Mouse (Mus musculus) midbrain, embryonic 14.5 days (tissue): ENCODE data around the gene Kpna6. TPM values are rescaled to one million over a fixed set of nuclear protein-coding genes. Genes with fewer than 3 reads are reported as not detected.

Experiments
- ATAC-seq: fragments of 200-750 bp; cut with Nextera tagmentation; 2 replicates; pipeline ENCODE4 v1.8.0; 2017; ENCODE audit warnings: moderate number of reproducible peaks, moderate library complexity; ENCODE audit not compliant: low FRiP score, low TSS enrichment
- DNase-seq: peaks from one replicate; pipeline ENCODE4 v3.0.0-alpha.2; 2015
- H3K27ac ChIP-seq: fragments of 300-500 bp; sonication (generic); replicated peaks from 2 replicates; pipeline ENCODE4 v1.5.1; 2014; ENCODE audit warnings: mild to moderate bottlenecking, low read depth, low read length, moderate library complexity
- H3K27me3 ChIP-seq: fragments of 300-500 bp; sonication (generic); 2 replicates; pipeline ENCODE4 v1.6.1; 2014; ENCODE audit warnings: low read length, control low read depth, mixed read lengths; ENCODE audit not compliant: control insufficient read depth, insufficient read depth
- H3K36me3 ChIP-seq: fragments of 300-500 bp; sonication (generic); 2 replicates; pipeline ENCODE4 v1.6.1; 2014; ENCODE audit warnings: low read length, control low read depth; ENCODE audit not compliant: control insufficient read depth, insufficient read depth
- H3K4me1 ChIP-seq: fragments of 300-500 bp; sonication (generic); 2 replicates; pipeline ENCODE4 v1.6.1; 2014; ENCODE audit warnings: mild to moderate bottlenecking, antibody characterized with exemption, low read length, control low read depth; ENCODE audit not compliant: control insufficient read depth, insufficient read depth
- H3K4me2 ChIP-seq: fragments of 300-500 bp; sonication (generic); 2 replicates; pipeline ENCODE4 v1.6.1; 2014; ENCODE audit warnings: mild to moderate bottlenecking, low read length, moderate library complexity
- H3K4me3 ChIP-seq: fragments of 300-500 bp; sonication (generic); replicated peaks from 2 replicates; pipeline ENCODE4 v1.5.1; 2014; ENCODE audit warnings: low read depth, low read length
- H3K9ac ChIP-seq: fragments of 300-500 bp; sonication (generic); replicated peaks from 2 replicates; pipeline ENCODE4 v1.6.1; 2014; ENCODE audit warnings: mild to moderate bottlenecking, low read length, moderate library complexity
- H3K9me3 ChIP-seq: fragments of 300-500 bp; sonication (generic); 2 replicates; pipeline ENCODE4 v1.6.1; 2016; ENCODE audit warnings: low read length, control low read depth, mixed read lengths; ENCODE audit not compliant: control insufficient read depth
- WGBS: fragments of 180-500 bp; shearing (Covaris S2); extraction: QIAGEN DNeasy Blood & Tissue Kit; methylation state at CpG from one replicate; pipeline ENCODE4 v1.1.7; 2014; 5-methylcytosine and 5-hydroxymethylcytosine counted together
- microRNA-seq: library from miRNA; unstranded; fragments of <30 nt; microRNA quantifications from one replicate; pipeline ENCODE4, GENCODE M21; 2016
- polyA plus RNA-seq: library from polyadenylated mRNA; unstranded; fragments of >200 nt; fragmentation: Nextera tagmentation; extraction: Ambion mirVana; gene quantifications from 2 replicates; pipeline ENCODE4 v1.2.1, GENCODE M21; 2014

Kpna6 gene
- polyA plus RNA-seq, 1 experiment from 2014 or later, result 17.1 TPM

DNA sequence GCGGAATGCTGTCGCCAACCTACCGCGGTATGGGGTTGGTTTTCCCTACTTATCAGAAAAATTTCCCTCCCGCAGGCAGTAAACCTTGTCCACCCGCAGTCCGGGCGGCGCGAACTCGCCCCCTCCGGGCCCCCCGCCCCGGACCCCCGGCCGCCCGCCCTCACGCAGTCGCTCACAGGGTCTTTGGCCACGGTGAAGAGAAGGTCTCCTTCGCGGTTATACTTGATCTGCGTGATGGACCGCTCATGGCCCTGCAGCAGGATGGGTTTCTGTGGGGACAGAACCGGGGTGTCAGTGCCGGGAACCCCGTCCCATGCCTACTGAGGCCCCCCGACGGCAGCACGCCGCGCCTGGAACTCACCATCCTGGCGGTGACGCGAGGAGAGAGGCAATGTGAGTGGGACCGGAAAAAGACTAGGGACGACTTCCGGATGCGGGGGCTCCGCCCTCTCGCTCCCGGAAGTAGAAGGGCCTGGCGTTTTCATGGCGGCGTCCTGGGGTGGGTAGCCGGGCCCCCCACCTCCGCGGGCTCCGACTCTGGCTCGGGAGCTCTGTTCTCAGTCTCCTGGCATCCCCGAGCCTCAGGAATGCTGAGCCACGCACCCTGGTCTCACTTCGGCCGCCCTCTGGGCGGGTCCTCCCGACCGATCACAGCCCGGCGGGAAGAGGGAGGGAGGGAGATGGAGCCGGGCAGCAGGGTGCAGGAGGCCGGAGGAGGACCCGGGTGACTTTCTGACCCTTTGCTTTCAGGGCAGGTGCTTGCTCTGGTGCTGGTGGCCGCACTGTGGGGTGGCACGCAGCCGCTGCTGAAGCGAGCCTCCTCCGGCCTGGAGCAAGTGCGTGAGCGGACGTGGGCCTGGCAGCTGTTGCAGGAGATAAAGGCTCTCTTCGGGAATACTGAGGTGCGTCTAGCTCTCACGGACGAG lies 72.1 kb downstream of the Kpna6 start, which contains the start of the genes Eif3i and Tmem234:
Eif3i (minus strand) TSS at position 416 of the 926 bp plus-strand sequence.
Tmem234 (plus strand) TSS at position 436 of the 926 bp plus-strand sequence.
- Histone ChIP-seq H3K4me2 (peak within 1 kb of the TSS; percentile 88), H3K36me3 (peaks cover 50% of the 10 kb centered on the region), H3K9me3 (no peaks in the 10 kb centered on the region), H3K9ac (peak within 1 kb of the TSS; percentile 91), H3K27me3 (no peaks in the 10 kb centered on the region), H3K4me3 (peak within 1 kb of the TSS; percentile 98), H3K4me1 (peaks cover 15% of the 10 kb centered on the region), H3K27ac (peak within 1 kb of the TSS; percentile 79)
- under 1% methylated on average over 73 of the region's 74 CpGs for WGBS
- ATAC-seq (peak; percentile 84), DNase-seq (peak; percentile 91)

Small RNA genes within 50 kb of the gene (microRNA-seq; reads per million reads assigned to microRNA genes)
- gene Mir7016, result 1.6 reads per million, percentile 6 among the genes with 10 or more reads in this experiment

Other genes starting within 250 kb of the Kpna6 start
- 15.9 and 17.6 TPM in 2 replicates for gene Zbtb8b, start 231.9 kb downstream of the Kpna6 start, polyA plus RNA-seq
- 31.4 and 35.7 TPM in 2 replicates for gene Bsdc1, start 211.2 kb downstream of the Kpna6 start, polyA plus RNA-seq
- 0.38 and 0.74 TPM in 2 replicates for gene Tssk3, start 181.7 kb downstream of the Kpna6 start, polyA plus RNA-seq
- 0.69 TPM in 1 of 2 replicates, not detected in the other for gene Fam229a, start 181.6 kb downstream of the Kpna6 start, polyA plus RNA-seq
- gene Marcksl1, start 159.2 kb downstream of the Kpna6 start, polyA plus RNA-seq, result 1,591 and 1,713 TPM in 2 replicates
- 73.6 and 101 TPM in 2 replicates for gene Hdac1, start 130.1 kb downstream of the Kpna6 start, polyA plus RNA-seq
- 9.0 and 13.6 TPM in 2 replicates for gene Lck, start 99.1 kb downstream of the Kpna6 start, polyA plus RNA-seq
- 0.24 TPM in 1 of 2 replicates, not detected in the other for gene Fam167b, start 94.2 kb downstream of the Kpna6 start, polyA plus RNA-seq
- gene Eif3i, start 72.1 kb downstream of the Kpna6 start, polyA plus RNA-seq, result 232 and 238 TPM in 2 replicates
- gene Tmem234, start 72.1 kb downstream of the Kpna6 start, polyA plus RNA-seq, result 181 and 186 TPM in 2 replicates
- gene Dcdc2b, start 58.5 kb downstream of the Kpna6 start, polyA plus RNA-seq, result 2.9 and 4.4 TPM in 2 replicates
- gene Iqcc, start 53.7 kb downstream of the Kpna6 start, polyA plus RNA-seq, result 25.0 and 28.0 TPM in 2 replicates
- 127 and 147 TPM in 2 replicates for gene Ccdc28b, start 48.8 kb downstream of the Kpna6 start, polyA plus RNA-seq
- gene Txlna, start 31.7 kb downstream of the Kpna6 start, polyA plus RNA-seq, result 37.4 and 64.1 TPM in 2 replicates
- gene Tmem39b, start 24.1 kb upstream of the Kpna6 start, polyA plus RNA-seq, result 43.5 and 48.6 TPM in 2 replicates
- 119 and 154 TPM in 2 replicates for gene Khdrbs1, start 69.5 kb upstream of the Kpna6 start, polyA plus RNA-seq
- gene Ptp4a2, start 138.5 kb upstream of the Kpna6 start, polyA plus RNA-seq, result 184 and 256 TPM in 2 replicates